Mouse (Mus musculus): ENCODE data around the gene Ltc4s. TPM values are rescaled to one million over a fixed set of nuclear protein-coding genes. Genes with fewer than 3 reads are reported as not detected.
A peak's percentile ranks its signal among the peaks of the same experiment; 100 is the strongest.

The Ltc4s gene
- total RNA-seq, 4 experiments from 2014 or later: 4.7 to 11.8 (median 6.6) TPM

DNA sequence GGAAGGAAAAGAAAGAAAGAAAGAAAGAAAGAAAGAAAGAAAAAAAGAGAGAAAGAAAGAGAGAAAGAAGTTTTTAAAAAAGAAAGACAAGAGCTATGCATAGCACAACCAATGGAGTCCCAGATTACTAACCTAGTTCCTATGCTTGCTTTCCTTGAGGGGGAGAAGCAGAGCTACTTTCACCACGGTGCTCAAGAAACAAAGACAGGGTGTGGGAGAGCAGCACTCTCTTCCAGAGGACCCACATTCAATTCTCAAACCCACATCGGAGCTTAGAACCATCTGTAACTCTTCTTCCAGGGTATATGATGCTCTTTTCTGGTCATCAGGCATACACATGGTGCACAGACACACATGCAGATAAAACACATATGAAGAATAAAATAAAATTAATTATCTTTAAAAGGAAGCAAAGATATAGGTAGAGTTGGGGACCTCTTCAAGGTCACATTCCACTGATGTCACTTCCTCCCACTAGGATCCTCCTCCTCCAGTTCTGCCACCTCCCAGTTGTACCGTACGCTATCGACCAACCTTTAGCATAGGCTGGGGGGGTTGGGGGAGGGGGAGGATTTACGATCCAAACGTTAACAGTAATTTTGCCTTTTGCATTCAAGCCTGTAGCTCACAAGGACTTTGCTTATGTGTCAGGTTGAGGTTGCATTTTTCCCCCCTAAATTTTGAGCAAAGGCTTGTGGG is 10.2 kb upstream of the Ltc4s start:
- DNase-seq (ENCODE audit: low spot score): no peak

DNA sequence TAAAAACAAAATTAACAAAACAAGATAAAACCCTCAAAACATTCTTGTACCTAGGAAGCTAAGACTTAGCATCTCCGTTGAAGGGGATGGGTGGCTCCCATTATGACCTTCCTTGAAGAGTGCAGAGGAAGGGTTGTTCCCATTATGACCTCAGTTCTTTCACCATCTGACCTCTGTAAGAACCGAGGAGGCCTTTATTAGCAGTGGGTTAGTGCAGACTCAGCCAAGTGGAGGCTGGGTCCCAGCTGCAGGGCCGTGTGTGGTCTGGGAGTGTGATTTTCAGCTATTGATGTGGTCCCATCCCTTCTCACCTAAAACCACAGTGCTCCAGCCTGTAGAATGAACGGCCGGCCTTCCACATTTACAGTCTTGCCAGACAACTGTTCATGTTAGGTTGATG is 6.9 kb upstream of the Ltc4s start:
- no peak for DNase-seq (ENCODE audit: low spot score)

DNA sequence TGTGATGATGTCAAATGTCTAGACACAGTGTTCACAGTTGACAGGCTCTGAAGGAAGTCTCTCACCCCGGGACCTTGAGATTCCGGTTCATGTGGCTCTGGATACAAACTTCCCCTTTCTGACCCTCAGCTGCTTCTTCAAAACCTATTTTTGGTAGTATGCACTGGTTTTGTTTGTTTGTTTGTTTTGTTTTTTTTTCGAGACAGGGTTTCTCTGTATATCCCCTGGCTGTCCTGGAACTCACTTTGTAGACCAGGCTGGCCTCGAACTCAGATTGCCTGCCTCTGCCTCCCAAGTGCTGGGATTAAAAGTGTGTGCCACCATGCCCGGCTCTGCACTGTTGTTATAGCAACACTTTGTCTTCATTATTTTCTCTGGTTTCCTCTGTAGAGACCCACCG is 5.5 kb upstream of the Ltc4s start:
- DNase-seq (ENCODE audit: low spot score): no peak

DNA sequence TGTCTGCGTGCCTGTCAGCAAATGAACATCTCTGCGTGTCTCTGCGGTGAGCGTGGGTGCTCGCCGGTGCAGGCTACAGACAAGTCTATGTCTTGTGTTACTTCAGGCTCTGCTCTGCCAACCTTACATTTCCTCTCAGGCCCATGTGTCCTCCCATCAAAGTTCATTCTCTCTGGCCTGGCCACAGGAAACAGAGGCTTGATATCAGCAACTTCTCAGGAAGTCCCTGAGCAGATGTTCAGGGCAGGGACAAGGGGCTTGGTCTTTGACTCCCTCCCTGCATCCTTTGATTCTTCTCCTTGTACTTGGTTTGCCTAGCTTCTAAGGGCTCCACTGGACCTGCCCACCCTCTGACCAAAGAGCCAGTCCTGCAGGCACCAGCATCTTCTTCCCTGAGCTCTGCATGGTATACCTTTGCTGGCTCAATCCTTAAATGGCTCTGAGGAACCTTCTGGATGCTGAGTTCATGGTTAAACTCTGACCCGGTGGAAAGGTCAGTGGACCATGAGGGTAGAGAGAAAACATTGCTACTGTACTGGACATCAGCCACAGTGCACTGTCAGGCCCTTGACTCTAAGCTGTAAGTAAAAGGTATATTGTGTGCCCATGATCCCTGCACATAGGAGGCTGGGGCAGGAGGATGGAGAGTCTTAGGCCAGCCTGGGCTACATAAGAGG is 2.0 kb upstream of the Ltc4s start:
- no peak for DNase-seq (ENCODE audit: low spot score)

DNA sequence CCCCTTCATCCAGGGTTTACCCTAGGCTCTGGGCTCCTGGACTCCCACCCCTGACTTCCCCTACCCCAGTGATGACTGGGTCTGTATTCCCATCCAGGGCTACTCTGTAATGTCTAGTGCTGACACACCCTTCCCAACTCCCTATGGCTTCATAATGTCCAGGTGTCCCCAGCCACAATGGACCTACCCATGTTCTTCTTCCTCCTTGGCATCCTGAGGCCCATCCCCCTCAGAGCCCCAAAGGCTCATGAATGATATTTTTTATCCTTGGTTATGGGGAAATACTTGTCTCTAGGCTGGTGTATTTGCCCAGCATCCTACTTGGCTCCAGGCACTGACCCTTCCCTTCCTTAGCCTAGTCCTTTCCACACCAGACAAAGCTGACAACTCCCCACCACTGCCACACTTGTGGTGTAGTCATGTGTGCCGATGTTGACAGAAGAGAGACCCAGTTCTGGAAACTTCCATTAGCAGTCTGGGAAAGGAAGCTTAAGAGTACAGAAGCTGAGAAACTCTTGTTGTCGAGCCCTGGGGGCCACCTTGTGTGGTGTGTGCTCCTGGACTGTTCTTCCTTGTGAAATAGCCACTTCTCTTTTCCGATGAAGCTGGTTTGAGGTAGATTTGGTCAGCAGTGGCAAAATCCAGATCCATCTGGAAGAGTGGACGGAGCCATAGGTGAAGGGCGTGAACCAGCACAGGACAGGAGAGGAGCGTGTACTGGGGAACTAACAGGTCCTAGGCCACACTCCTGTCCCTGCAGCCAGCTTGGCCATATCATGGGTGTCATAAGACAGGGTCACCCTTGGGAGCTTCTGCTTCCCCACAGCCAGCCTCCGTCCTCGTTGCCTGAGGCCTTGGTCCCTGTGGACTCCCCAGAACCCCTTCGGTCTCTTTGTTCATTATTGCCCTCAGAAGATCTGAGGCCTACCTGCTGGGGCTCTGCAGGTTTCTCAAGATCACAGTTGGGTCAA is 690 bp upstream of the Ltc4s start:
- no peak for DNase-seq (ENCODE audit: low spot score)

DNA sequence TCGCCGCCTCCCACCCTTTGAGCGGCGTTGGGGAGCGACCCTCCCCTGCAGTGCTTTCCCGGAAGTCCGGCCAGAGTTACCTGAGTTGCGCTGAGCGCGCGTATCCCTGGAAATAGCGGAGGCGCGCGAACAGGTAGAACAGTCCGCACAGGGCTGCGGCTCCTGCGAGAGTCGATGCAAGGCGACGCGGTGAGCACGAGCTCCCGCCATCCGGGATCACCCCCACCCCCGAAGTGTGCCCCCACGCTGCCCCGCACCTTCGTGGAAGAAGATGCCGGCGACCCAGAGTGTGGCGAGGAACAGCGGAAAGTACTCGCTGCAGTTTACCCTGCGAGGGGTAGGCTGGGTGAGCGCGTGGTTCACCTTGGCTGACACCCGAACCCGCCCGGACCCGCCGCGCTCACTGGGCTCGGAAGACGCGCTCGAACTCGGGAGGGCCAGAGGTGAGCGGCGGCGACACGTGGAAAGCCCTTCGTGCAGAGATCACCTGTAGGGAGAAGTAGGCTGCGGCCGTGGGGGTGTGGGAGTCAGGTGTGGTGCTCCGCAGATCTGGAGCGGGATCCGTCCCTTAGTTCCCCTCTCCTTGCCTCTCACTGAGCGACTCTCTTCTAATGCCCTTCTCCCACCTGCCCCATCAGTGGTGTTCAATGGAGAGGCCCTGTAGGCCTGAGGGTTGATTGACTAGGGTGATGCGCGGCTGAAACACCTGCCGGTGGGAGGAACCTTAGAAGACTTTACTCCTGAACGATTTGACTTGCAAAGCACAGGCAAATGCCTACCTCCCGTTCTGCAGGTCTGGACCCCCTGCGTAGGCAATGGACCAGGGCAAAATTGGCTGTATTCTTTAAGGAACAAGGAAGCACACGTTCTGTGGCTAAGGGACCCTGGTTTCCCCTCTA is 1.2 kb downstream of the Ltc4s start:
- DNase-seq (ENCODE audit: low spot score): no peak

DNA sequence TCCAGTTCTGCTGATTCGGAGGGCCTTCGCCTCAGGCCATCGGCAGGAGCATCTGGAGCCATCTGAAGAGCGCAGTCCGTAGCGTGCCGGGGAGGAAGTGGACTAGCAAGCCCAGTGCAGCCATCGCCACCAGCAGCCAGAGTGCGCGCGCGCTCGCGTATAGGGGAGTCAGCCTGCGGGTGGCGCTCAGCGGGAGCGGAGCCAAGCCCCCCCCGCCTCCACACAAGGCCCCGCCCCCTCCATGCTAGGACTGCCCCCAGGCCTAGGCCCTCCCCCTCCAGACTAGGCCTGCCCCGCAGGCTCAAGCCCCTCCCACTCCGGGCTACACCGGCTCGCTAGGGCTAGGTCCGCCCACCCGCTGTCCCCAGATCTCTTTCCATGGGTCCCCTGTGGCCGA is 1.9 kb downstream of the Ltc4s start:
- peak; percentile 80 for DNase-seq (ENCODE audit: low spot score)

DNA sequence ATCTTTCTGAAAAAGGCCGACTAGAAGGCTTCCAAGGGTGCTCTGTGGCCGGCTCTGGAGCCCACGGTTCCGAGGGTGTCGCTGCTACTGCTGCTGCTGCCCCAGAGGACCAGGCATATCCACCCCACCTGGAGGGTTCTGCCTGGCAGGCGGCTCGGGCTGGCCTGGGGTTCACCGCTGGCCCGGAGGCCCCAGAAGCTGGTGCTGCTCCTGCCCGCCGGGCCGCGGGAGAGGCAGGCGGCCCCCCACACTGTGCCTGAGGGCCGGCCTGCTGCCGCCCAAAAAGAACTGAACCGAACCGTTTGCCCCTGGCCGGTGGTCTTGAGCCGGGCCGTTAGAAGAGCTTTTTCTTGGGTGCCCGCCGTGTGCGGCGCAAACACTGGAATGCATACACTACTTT is 3.8 kb downstream of the Ltc4s start:
- no peak for DNase-seq (ENCODE audit: low spot score)

DNA sequence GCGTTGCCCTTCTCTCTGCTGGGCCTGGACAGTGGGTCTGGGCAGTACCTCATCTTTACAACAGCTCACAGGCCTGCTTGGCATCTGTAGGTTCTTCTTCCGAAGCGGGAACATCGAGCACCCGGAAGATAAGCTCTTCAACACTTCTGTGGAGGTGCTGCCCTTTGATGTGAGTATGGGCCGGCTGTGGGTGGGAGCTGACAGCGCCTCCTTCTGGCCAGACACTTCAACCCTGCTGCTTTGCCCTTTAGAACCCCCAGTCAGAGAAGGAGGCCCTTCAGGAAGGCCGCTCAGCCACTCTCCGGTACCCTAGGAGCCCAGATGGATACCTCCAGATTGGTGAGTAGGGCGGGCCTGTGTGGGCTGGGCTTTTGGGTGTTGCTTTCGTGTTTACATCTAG is 4.4 kb downstream of the Ltc4s start:
- DNase-seq (ENCODE audit: low spot score): no peak

DNA sequence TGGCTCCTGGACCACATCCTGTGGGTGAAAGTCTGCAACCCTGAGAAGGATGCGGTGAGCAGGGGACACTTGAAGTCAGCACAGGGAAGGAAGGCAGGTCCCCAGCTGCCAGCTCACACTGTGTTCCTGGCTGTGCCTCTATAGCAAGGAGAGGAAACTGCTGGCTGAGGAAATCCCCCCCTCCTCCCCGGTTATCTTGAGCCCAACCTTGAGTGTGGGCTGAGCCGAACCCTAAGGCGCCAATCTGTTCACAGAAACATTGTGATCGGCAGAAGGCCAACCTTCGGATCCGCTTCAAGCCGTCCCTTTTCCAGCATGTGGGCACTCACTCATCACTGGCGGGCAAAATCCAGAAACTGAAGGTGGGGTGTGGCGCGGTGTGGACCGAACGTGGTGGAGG is 5.4 kb downstream of the Ltc4s start:
- DNase-seq (ENCODE audit: low spot score): no peak

DNA sequence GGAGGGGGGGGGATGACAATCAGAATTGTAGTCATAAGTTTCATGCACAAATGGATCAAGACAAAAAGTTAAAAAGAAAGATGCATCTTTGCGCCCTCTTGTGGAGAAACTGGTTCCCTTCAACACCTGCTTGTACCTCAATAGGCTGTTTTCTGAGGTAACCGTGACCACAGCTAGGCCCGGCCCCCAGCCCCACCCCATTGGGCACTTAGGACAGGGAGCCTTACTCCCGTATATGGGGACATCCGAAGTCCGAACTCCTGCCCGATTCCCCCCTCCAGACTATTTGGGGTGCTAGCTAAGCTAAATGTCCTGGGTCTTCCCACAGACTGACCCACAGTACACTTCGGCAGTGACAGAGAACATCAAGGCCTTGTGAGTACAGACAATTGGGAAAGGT is 7.0 kb downstream of the Ltc4s start:
- no peak for DNase-seq (ENCODE audit: low spot score)

DNA sequence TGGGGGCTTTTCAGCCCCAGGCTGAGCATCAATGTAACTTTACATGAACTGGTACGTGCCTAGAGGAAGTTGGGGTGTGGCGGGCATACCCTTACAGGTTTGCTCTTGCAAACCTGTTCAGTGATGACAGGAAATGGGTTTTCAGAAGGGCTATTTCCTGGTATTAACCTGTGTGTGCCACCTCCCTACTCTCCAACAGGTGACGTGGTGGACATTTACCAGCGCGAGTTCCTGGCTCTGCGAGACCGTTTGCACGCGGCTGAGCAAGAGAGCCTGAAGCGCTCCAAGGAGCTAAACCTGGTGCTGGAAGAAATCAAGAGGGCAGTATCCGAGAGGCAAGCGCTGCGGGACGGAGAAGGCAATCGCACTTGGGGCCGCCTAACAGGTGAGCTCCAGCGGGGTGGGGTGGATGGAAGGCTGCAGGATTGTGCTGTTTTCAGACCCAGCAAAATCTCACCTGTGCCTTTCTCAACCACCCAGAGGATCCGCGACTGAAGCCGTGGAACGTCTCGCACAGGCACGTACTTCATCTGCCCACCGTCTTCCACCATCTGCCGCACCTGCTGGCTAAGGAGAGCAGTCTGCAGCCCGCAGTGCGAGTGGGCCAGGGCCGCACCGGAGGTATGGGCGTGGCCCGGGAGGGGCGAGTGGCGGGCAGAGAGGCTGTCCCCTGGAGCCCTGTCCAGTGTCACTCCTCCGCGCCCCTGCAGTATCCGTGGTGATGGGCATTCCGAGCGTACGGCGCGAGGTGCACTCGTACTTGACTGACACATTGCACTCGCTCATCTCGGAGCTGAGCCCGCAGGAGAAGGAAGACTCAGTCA is 7.7 kb downstream of the Ltc4s start:
- no peak for DNase-seq (ENCODE audit: low spot score)

DNA sequence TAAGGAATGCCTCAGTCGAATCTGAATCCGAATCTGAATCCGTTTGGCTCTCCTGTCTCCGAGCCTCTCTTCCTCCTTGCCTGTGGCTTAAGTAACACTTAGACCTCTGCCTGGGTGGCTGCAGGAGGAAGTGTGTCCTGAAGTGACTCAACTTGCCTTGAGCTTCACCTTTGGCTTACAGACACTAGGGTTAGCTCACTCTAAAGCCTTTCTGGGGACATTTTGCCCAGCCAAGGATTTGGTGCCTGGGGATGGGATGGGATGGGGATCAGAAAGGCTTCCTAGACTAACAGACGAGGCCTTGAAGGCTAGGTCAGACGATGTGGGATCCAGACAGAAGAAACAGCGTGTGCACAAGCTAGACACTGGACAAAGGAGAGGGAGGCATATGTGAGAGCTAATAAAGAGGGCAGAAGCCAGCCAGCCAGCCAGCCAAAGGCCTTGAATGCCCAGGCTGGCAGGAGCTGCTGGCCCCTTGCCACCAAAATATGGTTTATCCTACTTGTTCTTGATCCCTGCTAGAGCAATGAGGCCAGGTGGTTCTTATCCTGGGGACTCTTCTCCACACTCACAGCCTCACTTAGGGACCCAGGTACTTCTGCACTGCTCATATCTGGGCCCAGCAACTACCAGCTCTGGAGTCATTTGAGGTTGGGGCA is 9.0 kb downstream of the Ltc4s start:
- DNase-seq (ENCODE audit: low spot score): no peak

DNA sequence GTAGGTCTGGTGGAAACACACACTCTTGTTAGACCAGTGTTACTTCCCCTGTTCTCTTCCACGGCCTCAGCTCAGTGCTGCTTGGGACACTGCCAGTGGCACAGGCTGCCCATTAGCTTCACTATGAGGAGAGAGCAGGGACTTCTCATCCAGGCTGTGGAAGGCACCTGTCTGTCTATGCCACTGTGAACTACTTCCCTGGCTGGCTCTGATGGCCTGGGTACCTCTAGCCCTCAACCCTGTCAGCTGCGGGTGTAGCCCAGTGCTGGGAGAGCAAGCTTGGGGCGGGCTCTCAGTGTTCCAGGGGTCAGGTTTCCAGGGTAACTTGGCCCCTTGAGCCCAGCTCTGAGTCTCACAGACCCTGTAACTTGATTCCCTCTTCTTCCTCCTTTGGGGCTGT is 9.6 kb downstream of the Ltc4s start:
- no peak for DNase-seq (ENCODE audit: low spot score)

DNA sequence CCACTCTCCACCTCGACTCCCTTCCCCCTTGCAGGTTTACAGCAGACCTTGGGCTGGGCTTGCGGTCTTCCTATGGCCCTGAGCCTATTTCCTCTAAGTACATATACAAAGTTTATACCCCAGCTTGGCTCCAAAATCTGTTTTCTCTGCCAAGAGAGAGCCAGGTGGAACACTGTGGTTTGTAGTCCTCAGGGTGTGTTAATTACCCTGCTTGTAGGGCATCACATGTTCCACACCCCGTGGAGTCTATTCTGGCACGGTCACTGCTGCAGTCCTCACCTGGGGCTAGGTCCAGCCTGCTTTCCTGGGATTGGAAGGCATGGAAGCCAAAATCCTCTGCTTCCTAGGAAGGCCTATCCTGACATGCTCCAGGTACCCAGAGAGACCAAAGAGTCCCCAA is 10.7 kb downstream of the Ltc4s start:
- DNase-seq (ENCODE audit: low spot score): no peak

DNA sequence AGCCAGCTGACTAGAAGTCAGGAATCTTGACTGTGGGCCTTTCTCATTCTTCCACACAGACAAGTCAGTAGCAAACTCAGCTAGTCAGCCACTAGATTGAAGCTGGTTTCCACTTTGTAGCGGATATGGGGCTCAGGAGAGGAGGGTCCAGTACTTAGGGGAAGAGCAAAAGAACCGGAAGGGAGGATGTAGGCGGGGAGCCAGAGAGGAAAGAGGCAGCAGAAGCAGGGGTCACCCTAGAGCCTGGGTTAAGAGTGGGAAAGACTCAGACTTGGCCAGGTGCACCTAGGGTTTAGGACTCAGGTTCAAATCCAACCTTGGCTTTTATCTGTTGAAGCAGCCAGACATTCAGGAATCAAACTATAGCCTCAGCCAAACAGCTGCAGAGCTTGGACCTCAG is 11.2 kb downstream of the Ltc4s start:
- DNase-seq (ENCODE audit: low spot score): no peak

DNA sequence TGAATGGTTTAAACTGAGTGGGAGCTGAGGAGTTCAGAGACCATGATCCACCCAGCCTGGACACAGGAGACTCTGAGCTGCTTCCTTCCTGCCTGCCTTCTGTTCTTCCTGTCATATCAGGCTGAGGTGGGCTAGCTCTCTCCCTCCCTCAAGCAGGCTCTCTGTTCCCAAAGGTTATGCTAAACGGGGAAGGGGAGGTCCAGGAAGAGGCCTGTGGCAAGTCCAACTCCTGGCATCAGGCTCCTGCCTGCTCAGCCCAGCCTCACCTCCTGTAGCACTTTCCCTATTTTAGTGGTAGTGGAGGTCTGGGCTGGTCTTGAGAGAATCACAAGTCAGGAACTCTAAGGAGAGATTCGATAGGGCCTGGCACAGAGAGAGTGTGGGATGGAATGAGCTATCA is 12.0 kb downstream of the Ltc4s start:
- DNase-seq (ENCODE audit: low spot score): no peak

DNA sequence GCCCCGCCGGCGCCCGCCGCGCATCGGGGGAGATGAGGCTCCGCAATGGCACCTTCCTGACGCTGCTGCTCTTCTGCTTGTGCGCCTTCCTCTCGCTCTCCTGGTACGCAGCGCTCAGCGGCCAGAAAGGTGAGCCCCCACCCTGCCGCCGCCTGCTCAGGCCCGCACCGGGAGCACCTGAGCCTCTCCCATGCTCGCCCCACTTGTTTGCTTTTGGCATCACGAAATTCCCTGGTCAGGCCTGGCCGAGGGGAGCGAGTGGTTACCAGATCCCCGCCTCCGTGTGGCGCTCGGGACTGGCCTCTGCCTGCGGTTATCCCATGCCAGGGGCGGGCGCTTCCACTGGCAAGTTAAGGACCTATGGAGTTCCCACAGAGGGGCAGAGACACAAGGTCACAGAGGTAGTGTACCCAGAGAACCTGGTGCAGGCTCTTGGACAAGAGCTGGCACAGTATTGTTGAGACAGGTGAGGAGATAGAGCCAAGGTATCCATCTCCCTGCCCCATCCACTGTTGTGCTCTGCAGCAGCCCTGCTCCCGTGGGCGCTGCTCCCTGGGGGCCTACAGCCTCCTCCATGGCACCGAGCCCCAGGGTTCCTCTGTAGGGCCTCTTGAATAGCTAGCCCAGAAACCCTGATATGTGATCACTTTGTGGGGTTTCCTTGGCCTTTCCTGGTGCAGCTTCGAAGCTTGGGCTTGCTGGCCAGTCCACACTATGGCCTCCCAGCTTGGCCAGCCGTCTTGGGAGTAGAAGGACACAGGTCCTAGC is 12.6 kb downstream of the Ltc4s start:
- DNase-seq (ENCODE audit: low spot score): no peak

Measured in heart, adult 8-10 months (tissue).